Mouse (Mus musculus) monocyte, adult 5-6 weeks (primary cell): ENCODE measurements around the gene Rps26. TPM values are rescaled to one million over a fixed set of nuclear protein-coding genes. Genes with fewer than 3 reads are reported as not detected.
"Not testable (repeated sequence)": the region's sequence is repeated elsewhere in the genome, so short reads cannot be mapped to it uniquely, and the experiment has no call there.

Source experiments
- ATAC-seq: fragments of 153-309, 156-312 bp; replicated peaks from 2 replicates; pipeline ENCODE4 v1.8.0; 2017; ENCODE audit warnings: mild to moderate bottlenecking; ENCODE audit not compliant: low TSS enrichment, insufficient number of reproducible peaks, severe bottlenecking, poor library complexity, low FRiP score
- total RNA-seq: library from RNA; stranded (forward); fragments of 200-1000, 200-491, 200-594 nt; gene quantifications from 3 replicates; pipeline ENCODE4 v1.2.3, GENCODE M21; 2017

Gene Rps26
- total RNA-seq, 1 experiment from 2014 or later = 224 TPM

DNA sequence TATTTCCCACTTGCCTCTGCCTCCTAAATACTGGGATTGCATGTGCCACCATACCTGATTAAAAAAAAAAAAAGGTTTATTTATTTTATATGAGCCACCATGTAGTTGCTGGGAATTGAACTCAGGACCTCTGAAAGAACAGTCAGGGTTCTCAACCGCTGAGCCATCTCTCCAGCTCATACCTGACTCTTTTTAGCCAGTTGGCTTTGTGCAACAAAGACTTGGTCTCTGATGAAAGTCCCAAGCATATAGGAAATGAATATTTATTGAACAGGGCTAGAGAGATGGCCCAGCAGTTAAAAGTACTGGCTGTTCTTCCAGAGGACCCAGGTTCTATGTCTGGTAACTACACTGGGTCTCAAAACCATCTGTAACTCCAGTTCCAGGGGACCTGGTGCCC lies 8.0 kb downstream of the Rps26 start:
- no peak for ATAC-seq

DNA sequence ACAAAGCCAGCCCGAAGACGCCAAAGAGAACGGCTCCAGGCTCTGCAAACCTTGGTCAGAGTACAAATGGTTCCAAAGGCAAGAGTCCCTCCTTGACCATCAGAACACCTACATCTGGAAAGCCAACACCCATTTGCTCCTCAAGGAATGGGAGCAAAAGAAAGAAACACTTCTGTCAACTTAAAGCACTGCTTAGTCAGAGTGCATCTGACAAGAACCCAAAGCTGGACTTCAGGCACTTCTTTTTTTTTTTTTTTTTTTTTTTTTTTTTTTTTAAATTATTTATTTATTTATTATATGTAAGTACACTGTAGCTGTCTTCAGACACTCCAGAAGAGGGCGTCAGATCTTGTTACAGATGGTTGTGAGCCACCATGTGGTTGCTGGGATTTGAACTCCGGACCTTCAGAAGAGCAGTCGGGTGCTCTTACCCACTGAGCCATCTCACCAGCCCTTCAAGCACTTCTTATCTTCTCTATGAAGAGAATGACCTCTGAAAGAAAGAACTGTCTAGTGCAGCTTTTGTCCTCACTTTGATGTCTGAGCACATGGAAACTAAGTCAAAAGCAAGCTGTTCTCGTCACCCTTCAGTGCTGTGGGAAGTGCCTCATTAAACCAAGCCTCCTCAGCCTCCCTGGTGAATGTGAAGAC lies 10.6 kb downstream of the Rps26 start:
- ATAC-seq = not testable (repeated sequence)

DNA sequence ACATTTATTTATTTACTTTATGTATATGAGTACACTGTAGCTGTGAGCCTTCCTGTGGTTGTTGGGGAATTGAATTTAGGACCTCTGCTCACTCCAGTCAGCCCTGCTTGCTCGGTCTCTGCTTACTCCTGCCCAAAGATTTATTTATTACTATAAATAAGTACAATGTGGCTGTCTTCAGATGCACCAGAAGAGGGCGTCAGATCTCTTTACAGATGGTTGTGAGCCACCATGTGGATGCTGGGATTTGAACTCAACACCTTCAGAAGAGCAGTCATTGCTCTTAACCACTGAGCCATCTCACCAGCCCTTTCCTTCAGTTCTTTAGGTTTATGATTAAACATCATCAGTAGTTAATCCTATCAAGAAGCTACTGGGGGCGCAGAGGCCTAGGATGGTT lies 11.6 kb downstream of the Rps26 start:
- ATAC-seq = no peak

DNA sequence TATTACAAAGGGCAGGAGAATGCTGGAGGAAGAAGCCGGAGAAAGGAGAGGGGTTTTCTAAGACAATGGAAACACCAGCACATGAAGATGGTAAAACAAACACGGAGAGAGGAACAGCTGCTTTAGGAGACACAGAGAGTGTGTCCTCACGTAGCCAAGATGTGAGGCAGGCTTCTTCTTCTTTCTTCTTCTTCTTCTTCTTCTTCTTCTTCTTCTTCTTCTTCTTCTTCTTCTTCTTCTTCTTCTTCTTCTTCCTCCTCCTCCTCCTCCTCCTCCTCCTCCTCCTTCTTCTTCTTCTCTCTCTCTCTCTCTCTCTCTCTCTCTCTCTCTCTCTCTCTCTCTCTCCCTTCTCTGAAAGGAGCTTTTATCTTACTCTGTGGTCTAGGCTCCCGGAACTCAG lies 12.7 kb downstream of the Rps26 start:
- ATAC-seq = not testable (repeated sequence)

DNA sequence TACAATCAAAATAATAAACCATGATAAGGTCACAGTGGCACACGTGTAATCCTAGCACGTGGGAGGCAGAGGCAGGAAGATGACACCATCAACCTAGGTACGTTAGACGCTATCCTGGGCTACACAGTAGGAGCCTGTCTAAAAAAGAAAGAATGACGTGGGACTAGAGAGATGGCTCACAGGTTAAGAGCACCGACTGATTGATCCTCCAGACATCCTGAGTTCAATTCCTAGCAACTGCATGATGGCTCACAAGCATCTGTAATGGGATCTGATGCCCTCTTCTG lies 13.4 kb downstream of the Rps26 start:
- ATAC-seq = no peak

DNA sequence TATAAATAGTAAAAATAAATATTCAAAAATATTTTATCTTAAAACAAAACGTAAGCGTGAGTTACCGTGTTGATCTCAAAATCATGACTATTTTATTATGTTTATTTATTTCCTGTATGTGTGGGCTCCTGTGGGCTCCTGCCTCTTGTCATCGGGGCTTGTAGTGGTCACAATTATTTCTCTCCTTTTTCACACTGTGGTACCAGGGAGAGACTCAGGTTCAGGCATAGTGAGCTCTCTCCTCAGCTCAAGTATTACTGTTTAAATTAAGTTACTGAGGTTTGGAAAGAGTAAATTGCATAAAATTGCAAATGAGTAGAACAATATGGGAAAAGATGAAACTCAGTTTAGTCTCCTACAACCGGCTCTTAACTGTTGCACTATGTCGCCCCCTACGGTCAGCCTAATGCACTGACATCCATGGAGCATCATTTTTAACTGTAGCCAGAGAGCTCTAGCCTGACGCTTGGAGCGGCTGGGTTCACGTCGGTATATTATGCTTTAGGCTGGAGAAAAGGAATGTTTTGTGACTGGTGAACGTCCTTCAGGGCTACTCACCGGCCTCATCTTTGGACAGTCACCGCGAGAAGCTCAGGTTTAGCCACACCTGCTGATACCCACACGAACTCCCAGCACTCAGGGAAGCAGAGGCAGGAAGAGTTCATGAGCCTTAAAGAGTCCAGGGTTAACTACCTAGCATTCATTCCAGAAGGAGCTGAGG lies 14.0 kb downstream of the Rps26 start:
- peak; percentile 90 for ATAC-seq

DNA sequence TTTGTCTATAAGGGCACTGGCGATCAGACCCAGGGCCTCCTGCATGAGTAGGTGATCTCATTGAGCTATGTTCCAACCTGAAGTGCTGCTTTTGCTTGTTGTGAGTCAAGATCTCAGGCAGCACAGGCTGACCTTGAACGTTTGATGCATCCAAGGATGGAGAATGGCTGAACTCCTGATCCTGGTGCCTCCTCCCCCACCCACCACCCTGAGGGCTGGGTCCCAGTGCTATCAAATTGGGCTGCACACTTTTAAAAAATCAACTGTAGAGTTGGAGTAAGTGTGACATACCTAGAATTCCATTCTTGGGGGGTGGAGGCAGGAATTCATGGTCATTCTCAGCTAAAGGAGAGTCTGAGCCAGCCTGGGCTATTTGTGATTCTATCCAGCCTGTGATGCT lies 20.1 kb downstream of the Rps26 start:
- no peak for ATAC-seq

DNA sequence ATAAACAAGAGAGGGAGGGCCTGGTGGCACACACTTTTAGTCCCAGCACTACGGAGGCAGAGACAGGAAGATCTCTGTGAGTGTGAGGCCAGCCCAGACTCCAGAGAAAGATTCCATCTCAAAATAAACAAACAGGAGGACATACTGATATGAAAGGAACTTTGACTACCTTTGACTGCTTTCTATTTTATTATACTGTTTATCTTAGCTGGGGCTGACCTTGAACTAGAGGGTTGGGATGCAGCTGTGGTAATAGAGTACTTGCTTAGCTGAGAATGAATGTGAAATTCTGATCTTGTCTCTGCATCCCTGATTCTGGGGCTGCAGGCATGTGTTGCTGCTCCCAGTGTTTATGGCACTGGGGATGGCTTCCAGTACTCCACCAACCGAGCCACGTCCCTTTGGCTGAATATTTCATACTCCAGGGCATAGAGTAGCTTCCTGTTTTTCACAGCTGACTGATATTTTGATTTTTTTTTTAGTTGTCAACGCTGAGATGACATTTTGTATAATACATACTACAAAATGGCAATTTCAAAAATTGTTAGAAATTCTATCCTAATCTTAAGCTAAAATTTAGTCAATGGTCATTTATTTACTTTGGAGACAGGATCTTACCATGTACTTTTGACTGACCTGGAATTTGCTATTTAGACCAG lies 23.9 kb downstream of the Rps26 start:
- ATAC-seq = no peak

DNA sequence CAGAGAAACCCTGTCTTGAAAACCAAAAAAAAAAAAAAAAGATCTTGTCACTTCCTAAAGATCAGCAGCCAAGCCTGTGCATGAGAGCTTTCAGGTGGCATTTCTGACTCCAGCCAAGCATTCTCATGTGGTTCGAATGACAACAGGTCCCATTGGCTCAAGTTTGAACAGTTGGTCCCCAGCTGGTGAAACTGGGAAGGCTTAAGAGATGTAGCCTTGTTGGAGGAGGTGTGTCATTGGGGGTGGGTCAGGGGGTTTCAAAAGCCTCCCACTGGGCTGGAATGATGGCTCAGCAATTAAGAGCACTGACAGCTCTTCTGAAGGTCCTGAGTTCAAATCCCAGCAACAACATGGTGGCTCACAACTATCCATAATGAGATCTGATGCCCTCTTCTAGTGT lies 25.0 kb downstream of the Rps26 start:
- ATAC-seq = no peak

DNA sequence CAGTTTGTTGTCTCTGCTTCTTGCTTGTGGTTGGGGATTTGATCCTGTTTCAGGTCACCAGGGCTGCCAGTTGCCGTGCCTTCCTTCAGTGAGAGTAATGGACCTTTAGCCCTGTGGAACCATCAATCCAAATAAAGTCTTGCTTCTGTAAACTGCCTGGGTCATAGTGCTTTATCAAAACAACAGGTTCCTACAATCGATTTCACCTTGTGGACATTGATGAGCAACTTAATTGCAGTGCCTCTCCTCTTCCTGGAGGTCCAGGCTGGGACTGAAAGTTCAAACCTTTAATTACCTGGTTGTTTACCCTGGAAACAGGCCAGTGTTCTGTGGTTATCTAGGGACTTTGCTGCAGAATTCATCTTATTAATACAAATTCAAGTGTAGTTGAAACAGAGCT lies 28.1 kb downstream of the Rps26 start:
- no peak for ATAC-seq

DNA sequence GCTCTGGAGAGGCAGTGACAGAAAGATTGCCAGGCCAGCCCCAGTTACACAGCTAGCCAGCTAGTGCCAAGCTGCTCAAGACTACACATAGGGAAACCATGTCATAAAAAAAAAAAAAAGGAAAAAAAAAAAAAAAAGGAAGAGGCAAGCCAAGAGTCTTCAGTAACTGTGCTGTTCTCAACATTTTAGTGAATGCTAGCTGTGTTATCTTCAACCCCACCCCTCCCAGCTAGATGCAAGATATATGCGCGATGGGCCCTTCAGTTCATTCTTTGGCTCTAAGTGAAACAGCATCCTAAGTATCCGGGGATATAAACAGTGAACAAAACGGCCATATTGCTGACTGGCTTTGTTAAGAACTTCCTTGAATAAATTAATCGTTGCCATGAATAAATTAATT lies 33.8 kb downstream of the Rps26 start:
- ATAC-seq = no peak

DNA sequence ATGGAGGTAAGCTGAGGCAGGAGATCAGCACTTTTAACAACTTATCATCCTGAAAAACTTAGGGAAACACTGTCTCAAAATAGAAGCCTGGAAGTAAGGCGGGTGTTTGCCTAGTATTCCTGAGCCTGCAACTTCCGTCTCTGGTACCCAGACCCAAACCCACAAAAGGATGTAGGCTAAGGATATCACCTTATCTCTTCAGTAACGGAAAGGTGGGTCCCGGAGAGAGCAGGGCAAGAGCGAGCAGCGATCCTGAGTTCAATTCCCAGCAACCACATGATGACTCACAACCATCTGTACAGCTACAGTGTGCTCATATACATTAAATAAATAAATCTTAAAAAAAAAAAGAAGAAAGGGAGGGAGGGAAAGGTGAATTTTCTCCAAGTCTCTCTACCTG lies 35.1 kb downstream of the Rps26 start:
- ATAC-seq = no peak

DNA sequence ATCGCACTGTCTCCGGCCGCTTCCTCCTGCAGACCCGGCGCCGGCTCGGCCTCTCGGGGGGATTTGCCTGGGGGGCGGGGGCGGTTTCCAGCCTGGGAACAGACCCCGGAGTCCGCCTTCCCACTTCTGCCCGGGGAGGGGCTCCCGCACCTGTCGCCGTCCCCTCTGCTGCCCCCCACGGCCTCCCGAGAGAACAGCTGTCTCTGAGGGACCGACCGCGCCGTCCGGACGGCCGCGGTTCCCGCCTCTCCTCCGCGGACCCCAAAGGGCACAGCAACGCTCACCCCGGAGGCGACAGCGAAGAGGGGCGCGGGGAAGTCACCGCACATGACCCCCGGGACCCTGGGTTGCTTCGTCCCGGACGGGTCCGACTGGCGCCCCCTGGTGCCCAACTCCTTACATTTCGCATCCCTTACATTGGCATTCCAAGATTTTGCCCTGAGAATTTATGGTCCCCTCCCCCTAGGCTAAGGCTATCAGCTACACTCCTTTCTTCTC lies 36.3 kb downstream of the Rps26 start:
- ATAC-seq = peak; percentile 42; the same call in 1 of the 2 replicates

DNA sequence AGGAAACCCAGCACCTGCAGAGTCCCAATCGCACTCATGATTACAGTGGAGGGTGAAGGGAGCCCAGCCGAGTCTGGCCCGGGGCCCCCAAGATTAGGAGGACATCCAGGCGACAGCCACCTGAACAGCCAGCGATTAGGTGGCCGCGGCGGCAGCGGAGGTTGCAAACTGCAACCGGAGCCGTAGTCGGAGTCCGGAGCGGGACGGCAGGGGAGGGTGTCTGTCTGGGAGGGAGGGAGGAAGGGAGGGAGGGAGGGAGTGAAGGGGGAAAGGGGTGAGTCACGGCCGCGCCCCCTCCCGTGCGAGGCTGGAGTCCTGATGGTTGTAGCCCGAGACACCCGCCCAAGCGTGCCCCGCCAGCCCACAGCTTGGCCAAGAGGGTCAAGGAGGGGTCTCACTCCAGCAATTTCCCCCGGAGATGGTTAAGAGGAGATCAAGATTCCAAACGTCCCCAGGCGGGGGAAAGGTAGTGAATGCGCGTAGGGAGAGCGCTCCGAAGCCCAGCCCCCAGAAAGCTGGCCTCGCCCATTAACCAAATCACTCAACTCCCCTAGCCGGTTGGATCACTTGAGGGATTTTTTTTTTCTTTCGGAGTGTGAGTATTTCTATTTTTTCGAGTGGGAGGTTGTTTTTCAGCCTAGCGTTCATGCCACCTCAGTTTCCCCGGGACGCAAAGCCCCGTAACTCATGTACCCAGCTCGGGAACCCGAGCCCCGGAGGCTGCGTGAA lies 36.9 kb downstream of the Rps26 start, which contains the start of gene Erbb3:
TSS of gene Erbb3 (minus strand) at position 189 of the 729 bp plus-strand sequence.
- no peak; the same call in 1 of the 2 replicates for ATAC-seq

DNA sequence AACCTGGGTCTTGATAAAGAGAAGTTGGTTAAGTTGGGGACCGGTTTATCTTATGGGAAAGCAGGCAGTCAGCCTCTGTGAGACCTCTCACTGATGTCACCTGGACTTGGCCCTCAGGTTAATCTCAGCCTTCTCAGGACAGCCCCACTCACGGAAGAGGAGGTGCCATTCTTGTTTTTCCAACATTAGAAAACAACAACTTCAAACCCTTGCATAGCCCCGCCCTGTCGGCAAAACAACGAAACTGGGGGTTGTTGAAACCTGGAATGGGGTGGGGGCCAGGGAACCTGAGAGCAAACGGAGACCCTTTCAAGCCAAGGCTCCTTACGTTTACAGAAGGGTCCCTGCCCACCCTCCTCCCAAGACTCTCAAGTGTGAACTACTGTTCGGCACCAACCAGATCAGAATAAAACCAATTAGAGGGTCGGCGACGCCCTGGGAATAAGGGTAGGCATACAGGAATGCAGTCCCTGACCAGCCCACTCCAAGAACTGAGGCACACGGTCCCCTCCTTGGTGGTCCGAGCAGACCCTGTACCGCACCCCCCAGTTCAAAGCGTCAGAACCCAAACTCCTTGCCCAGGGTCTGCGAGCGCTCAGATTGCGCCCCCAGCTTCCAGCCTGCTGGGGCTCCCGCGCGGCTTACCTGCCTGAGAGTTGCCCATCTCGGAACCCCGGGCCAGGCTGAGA lies 37.6 kb downstream of the Rps26 start:
- no peak for ATAC-seq

DNA sequence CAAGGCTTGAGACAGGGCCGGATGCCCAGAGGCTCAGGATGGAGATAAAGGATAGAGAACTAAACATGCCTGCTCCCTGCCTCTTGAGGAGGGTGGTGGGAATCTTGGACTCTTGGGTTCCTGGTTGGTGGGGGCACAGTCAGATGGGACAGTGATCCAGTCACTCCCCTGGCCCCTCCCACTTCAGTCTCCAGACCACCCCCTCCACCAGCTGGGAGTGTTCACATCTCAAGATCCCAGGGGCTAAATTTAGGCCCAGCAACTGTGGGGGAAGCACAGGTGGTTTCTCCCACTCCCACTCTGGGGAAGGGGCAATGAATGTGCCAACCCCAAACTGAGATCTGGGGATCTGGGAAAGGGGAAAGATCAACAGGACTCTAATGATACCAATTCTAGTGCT lies 38.4 kb downstream of the Rps26 start:
- no peak for ATAC-seq

DNA sequence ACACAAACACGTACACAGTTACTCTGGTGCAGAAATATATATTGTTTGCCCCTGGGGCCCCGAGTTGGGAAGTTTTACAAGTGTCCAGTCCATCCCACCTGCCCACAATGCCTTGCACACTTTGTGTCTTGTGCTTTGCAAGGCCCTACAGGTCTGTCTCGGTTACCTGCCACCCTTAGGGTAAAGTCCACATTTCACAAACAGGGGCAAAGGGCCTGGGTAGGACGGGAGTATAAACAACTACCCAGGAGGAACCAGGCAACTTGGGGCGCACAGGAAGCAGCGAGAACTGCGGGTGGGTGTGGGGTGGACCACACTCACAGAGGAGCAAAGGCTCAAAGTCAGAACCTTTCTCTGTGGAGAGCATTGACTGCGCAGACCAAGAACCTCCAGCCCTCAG lies 38.9 kb downstream of the Rps26 start:
- ATAC-seq = no peak

DNA sequence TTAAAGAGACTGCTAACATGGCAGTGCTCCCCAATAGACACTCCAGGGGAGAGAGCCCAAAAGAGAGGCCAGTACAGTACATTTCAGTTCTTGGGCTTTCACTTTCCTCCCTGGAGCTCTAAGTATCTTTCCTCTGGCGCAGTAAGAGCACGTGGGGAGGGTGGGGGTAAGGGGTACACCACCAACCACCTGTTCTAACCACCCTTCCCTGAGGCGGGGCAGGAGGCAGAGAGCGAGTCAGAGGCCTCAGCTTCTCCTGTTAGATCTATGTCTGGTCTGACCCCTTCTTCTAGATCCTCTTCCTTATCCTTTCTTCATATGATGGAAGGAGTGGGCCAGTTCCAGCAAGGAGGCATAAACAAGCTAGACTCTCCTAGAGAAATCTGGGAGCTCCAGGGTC lies 39.4 kb downstream of the Rps26 start:
- no peak for ATAC-seq

DNA sequence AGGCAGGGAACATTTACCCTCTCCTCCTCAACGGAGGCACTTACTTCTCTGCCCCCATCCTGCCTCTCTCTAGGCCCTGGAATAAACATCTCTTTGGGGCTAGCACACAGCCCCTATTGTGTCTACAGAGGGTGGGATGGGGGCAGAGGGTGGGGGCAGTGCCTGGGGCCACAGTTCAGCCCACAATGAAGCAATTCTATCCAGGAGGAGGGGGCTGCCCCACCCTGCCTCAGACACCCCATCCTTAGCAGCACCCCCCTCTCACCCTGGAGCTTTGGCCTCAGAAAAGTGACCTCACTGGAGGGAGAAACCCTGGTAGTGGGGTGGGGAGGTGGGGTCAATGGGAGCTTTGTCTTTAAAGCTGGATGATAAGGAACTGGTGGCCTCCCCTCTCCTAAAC lies 40.0 kb downstream of the Rps26 start:
- no peak for ATAC-seq
